Mouse (Mus musculus): Measurements from ENCODE around the gene Pphln1. TPM values are rescaled to one million over a fixed set of nuclear protein-coding genes. Genes with fewer than 3 reads are reported as not detected.

Gene Pphln1
- polyA plus RNA-seq, 1 experiment from 2014 or later: 71.0 TPM

DNA sequence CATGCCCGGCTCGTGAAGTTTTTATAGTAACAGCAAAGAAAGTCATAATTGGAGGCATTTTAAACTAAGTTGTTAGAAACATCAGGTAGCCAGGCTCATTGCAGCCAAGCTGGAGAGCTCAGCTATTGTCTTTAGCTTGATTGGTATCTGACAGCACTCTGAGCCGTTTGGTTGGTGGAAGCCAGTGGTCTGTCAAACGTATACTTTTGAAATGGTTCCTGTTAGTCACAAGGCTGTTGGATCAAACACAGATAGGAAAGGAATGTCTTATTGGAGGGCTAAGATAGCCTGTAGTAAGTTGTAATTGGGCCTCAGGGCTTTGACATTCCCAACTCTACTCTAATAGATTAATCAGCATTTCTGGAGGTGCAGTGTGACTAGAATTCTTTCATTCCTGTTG is 3.3 kb downstream of the Pphln1 start:
- Histone ChIP-seq H3K9ac (no peak overlapping the region), H3K27ac (no peak overlapping the region), H3K9me3 (replicated peaks) (no peaks in the 10 kb centered on the region), H3K27me3 (no peaks in the 10 kb centered on the region), H3K36me3 (no peaks in the 10 kb centered on the region), H3K4me3 (no peak overlapping the region), H3K4me2 (replicated peaks) (no peak overlapping the region), H3K4me1 (peaks cover 24% of the 10 kb centered on the region)
- no peak for ATAC-seq (ENCODE audit: low FRiP score)
- 86% methylated on average over 4 of the region's 4 CpGs for WGBS

DNA sequence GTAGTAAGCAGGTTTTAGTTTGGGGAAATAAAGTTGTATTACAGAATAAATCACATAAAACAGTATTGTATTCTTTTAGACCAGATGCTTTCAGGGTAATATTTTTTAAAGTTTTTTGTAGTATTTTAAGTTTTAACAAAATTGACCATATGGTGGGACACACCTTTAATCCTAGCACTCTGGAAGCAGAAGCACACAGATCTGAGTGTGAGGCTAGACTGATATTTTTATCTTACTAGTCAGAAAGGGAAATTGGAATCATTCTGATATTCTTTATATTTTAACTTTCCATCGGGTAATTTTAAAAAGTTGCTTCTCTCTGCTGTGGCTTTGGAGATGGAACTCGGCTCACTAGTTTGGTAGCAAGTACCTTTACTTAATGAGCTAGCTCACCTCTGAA is 4.6 kb downstream of the Pphln1 start:
- Histone ChIP-seq H3K4me2 (replicated peaks) (no peak overlapping the region), H3K27me3 (no peaks in the 10 kb centered on the region), H3K4me3 (no peak overlapping the region), H3K9me3 (replicated peaks) (no peaks in the 10 kb centered on the region), H3K36me3 (no peaks in the 10 kb centered on the region), H3K9ac (no peak overlapping the region), H3K27ac (no peak overlapping the region), H3K4me1 (peaks cover 14% of the 10 kb centered on the region)
- no peak for ATAC-seq (ENCODE audit: low FRiP score)
- WGBS: 99% methylated on average over 2 of the region's 2 CpGs

DNA sequence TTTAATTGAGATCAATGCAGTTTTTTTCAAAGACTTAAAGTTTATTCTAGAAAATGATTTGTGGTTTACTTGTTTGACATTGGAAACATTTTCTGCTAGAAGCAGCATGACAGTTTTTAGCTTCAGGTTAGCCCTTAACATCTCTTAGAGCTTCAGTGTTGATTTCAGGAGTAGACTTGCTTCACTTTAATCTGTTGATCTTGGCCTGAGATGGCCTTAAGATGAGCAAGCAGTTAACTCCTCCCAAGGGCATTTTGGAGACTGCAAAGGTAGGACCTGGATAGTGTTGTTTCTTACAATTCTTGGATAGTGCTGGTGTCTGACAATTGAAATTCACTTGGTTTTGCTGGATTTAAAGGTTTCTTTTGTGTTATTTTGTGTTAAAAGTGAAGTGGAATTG is 6.7 kb downstream of the Pphln1 start:
- H3K9ac ChIP-seq: no peak overlapping the region
- no peak overlapping the region for H3K4me2 ChIP-seq (replicated peaks)
- H3K36me3 ChIP-seq: no peaks in the 10 kb centered on the region
- no peak overlapping the region for H3K27ac ChIP-seq
- no peak overlapping the region for H3K4me3 ChIP-seq
- peaks cover 5% of the 10 kb centered on the region for H3K4me1 ChIP-seq
- no peak for ATAC-seq (ENCODE audit: low FRiP score)
- H3K27me3 ChIP-seq: no peaks in the 10 kb centered on the region
- H3K9me3 ChIP-seq (replicated peaks): no peaks in the 10 kb centered on the region

DNA sequence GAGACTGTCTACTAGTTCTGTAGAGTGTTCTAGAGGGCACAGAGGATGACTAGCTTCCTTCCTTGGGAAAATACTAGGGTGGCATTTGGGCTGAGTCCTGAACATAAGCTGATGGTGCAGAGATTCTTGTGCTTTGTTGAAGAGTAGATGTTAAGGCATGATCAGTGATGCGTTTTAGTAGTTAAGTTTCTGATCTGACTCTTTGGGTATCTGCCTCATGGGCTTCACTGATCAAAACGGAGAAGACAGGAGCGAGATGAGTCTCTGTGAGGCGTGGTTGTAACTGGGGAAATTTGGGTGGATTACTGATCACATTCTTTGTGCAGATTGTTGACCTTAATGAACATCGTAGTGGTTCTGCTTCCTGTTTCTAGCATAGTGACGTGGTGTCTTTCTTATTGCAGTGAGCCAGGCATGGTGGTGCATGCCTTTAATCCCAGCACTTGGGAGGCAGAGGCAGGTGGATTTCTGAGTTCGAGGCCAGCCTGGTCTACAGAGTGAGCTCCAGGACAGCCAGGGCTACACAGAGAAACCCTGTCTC is 7.4 kb downstream of the Pphln1 start:
- Histone ChIP-seq H3K27ac (no peak overlapping the region), H3K4me1 (peaks cover 2% of the 10 kb centered on the region; the same call in 1 of the 2 replicates), H3K9ac (no peak overlapping the region), H3K9me3 (replicated peaks) (no peaks in the 10 kb centered on the region), H3K4me2 (replicated peaks) (no peak overlapping the region), H3K27me3 (no peaks in the 10 kb centered on the region), H3K4me3 (no peak overlapping the region), H3K36me3 (no peaks in the 10 kb centered on the region)
- WGBS: 90% methylated on average over 7 of the region's 7 CpGs
- ATAC-seq (ENCODE audit: low FRiP score): no peak

DNA sequence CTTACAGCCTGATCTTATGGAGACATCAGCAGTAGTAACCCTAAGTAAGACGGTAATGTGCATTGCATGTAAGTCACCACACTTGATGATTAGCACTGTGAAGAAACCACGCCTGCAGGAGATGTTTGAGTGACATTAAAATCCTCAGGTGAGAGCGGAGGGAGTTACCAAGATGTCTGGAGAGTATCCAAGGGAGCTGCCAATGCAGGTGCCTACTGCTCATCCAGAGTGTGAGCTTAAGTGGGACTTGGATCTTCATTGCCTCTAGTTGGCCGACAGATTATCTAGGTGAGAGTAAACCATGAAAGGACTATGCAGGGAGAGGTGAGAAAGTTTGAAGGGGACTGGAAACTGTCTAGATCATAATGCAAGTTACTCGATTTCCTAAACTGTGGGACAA is 8.3 kb downstream of the Pphln1 start:
- ATAC-seq (ENCODE audit: low FRiP score): no peak
- H3K36me3 ChIP-seq: peaks cover 6% of the 10 kb centered on the region; the same call in 1 of the 2 replicates
- 95% methylated on average over 5 of the region's 5 CpGs for WGBS

DNA sequence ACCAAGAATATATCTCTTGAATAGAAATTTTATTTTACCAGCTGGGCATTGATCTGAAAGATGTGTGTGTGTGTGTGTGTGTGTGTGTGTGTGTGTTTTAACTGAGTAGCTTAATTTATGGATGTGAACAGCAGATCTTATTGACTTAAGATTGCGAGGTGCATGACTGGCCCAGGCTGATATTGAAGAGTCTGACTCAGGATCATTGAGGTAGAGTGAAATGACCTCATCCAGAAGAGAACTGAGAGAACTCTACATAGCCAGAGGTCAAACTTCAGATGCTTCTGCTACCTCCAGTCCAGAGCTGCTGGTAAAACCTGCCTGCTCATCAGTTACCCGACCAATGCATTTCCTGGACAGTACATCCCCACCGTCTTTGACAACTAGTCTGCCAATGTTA is 14.3 kb downstream of the Pphln1 start:
- Histone ChIP-seq H3K27me3 (no peaks in the 10 kb centered on the region), H3K36me3 (peaks cover 20% of the 10 kb centered on the region), H3K27ac (no peak overlapping the region), H3K9ac (no peak overlapping the region), H3K4me2 (replicated peaks) (no peak overlapping the region), H3K9me3 (replicated peaks) (no peaks in the 10 kb centered on the region), H3K4me3 (no peak overlapping the region), H3K4me1 (no peaks in the 10 kb centered on the region)
- no peak for ATAC-seq (ENCODE audit: low FRiP score)
- 87% methylated on average over 3 of the region's 3 CpGs for WGBS

More for the DNA sequence above, 8.3 kb downstream of the Pphln1 start:
- no peak overlapping the region for H3K27ac ChIP-seq
- no peak overlapping the region for H3K4me3 ChIP-seq
- no peaks in the 10 kb centered on the region for H3K9me3 ChIP-seq (replicated peaks)
- H3K27me3 ChIP-seq: no peaks in the 10 kb centered on the region
- no peak overlapping the region for H3K4me2 ChIP-seq (replicated peaks)
- H3K9ac ChIP-seq: no peak overlapping the region
- H3K4me1 ChIP-seq: no peaks in the 10 kb centered on the region

DNA sequence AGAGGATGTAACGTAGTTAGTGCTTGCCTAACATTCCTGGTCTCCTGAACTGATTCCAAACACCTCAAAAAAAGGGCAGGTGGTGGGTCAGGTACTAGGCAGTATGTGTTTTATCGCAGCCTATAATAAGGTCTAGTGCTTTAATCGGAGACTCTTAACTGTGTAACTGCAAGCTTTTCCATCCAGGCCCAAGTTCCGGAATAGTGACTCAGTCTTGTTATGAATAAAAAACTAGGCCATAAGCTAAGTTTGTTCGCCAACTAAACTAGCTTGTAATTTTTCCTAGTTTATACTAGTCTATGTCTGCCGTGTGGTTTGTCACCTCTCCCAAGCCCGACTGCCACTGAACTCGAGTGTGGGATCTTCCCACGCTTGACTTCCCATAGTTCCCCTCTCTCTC is 16.3 kb downstream of the Pphln1 start:
- H3K9me3 ChIP-seq (replicated peaks): no peaks in the 10 kb centered on the region
- no peaks in the 10 kb centered on the region for H3K4me1 ChIP-seq
- ATAC-seq (ENCODE audit: low FRiP score): no peak
- no peak overlapping the region for H3K27ac ChIP-seq
- no peak overlapping the region for H3K4me3 ChIP-seq
- H3K4me2 ChIP-seq (replicated peaks): no peak overlapping the region
- WGBS: 92% methylated on average over 9 of the region's 9 CpGs
- no peaks in the 10 kb centered on the region for H3K27me3 ChIP-seq
- H3K36me3 ChIP-seq: peaks cover 22% of the 10 kb centered on the region
- no peak overlapping the region for H3K9ac ChIP-seq

DNA sequence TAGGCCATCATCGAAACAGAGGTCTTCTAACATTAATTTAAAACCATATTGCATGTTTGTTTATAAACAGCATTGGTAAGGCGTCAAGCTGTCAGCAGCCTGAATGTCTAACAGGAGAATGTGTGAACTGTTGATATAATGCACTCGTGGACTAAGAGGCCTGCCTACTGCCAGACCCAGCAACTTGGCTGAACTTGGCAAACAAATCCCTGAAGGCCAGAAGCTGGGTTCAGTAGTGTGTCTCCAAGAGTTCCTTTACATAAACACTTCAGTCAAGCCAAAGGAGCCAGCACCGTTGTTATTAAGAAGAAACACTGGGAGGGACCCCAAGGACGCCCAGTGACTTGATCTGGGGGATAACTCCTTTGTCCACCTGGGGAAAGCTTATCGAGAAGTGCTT is 18.1 kb downstream of the Pphln1 start:
- H3K9ac ChIP-seq: no peak overlapping the region
- H3K4me1 ChIP-seq: no peaks in the 10 kb centered on the region
- H3K36me3 ChIP-seq: peaks cover 21% of the 10 kb centered on the region
- ATAC-seq (ENCODE audit: low FRiP score): no peak
- no peak overlapping the region for H3K4me2 ChIP-seq (replicated peaks)
- no peak overlapping the region for H3K27ac ChIP-seq
- WGBS: 91% methylated on average over 6 of the region's 6 CpGs
- no peaks in the 10 kb centered on the region for H3K27me3 ChIP-seq
- no peak overlapping the region for H3K4me3 ChIP-seq
- no peaks in the 10 kb centered on the region for H3K9me3 ChIP-seq (replicated peaks)

DNA sequence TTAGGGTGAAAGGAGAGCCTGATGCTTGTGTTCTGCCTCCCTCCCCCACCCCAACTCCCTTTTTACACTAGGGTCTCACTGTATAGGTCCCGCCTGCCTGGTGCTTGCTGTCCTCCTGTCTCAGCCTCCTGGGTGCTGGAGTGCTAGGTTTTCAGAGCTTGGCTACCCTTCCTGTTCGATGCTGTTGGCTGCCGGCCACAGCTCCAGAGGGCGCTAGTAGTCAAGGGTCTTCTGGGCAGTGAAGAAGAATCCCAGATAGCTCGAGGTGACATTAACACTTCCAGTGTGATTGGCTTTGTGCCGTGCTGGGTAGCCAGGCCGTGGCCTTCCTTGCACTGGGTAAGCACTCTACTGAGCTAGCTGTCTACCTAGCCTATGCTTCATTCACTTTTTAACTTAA is 22.4 kb downstream of the Pphln1 start:
- Histone ChIP-seq H3K4me1 (no peaks in the 10 kb centered on the region), H3K9ac (no peak overlapping the region), H3K4me2 (replicated peaks) (no peak overlapping the region), H3K27ac (no peak overlapping the region), H3K36me3 (peaks cover 21% of the 10 kb centered on the region; the same call in 1 of the 2 replicates), H3K9me3 (replicated peaks) (no peaks in the 10 kb centered on the region), H3K27me3 (no peaks in the 10 kb centered on the region), H3K4me3 (no peak overlapping the region)
- ATAC-seq (ENCODE audit: low FRiP score): no peak
- 90% methylated on average over 7 of the region's 7 CpGs for WGBS

DNA sequence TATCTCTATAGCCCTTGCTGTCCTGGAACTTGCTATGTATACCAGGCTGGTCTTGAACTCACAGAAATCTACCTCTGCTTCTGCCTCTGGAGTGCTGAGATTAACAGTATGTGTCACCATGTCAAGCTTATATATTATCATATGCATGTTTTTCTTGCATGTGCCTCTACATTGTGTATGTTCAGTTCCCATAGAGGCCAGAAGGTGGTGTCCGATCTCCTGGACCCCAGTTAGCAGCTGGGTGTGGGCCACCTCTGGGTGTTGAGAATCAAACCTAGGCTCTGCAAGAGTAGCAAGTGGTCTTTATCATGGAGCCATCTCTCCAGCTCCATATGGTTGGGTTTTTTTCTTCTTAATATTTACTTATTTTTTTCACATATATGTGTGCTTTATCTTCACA is 24.4 kb downstream of the Pphln1 start:
- Histone ChIP-seq H3K36me3 (peaks cover 23% of the 10 kb centered on the region; the same call in 1 of the 2 replicates), H3K4me3 (no peak overlapping the region), H3K27me3 (no peaks in the 10 kb centered on the region), H3K9me3 (replicated peaks) (no peaks in the 10 kb centered on the region), H3K4me1 (no peaks in the 10 kb centered on the region), H3K27ac (no peak overlapping the region), H3K9ac (no peak overlapping the region), H3K4me2 (replicated peaks) (no peak overlapping the region)
- ATAC-seq (ENCODE audit: low FRiP score): no peak
- 97% methylated on average over 1 of the region's 1 CpGs for WGBS

DNA sequence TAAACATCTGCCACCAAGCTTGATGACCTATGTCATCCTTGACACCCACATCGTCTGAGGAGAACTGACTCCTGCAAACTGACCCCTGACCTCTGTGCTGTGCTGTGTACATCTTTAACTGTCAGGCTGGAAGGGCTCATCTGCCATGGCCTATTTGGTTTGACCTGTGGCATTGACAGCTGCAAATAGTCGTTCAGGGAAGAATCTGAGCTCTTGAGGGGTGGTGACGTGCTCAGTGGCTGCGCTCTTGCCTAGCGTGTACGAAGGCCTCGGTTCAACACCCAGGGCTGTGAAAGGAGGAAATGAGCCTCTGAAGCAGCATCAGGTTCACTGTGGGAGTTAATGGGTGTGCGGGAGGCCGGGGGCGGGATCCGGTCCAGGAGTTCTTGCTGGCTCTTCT is 35.7 kb downstream of the Pphln1 start:
- no peak for ATAC-seq (ENCODE audit: low FRiP score)
- no peak overlapping the region for H3K9ac ChIP-seq

DNA sequence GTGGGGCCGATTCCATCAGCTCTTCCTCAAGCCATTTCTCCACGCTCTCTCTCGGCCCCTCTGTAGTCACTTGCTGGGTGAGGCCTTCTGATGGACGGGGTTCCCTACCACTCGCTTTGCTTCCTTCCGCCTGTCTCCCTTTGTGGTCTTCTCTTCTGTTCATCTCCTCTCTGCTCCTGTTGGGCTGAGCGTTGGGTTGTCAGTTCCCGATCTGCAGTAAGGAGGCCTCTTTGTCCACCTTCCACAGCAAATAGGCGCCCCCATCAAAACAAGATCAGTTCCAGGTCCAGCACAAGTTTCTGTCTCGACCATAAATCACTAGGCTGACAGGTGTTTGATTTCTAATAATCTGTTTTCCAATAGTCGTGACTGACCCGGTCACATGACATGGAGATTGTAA is 37.8 kb downstream of the Pphln1 start:
- Histone ChIP-seq H3K9ac (no peak overlapping the region), H3K4me3 (no peak overlapping the region), H3K36me3 (no peaks in the 10 kb centered on the region; the same call in 1 of the 2 replicates), H3K4me1 (0 out of 2 replicates have a peak, but pooled peaks cover 3% of the 10 kb centered on the region), H3K27ac (no peak overlapping the region), H3K9me3 (replicated peaks) (no peaks in the 10 kb centered on the region), H3K27me3 (no peaks in the 10 kb centered on the region), H3K4me2 (replicated peaks) (no peak overlapping the region)
- WGBS: 89% methylated on average over 12 of the region's 12 CpGs
- ATAC-seq (ENCODE audit: low FRiP score): no peak

More for the DNA sequence above, 35.7 kb downstream of the Pphln1 start:
- WGBS: 53% methylated on average over 11 of the region's 11 CpGs
- H3K4me2 ChIP-seq (replicated peaks): no peak overlapping the region
- no peak overlapping the region for H3K27ac ChIP-seq
- H3K36me3 ChIP-seq: no peaks in the 10 kb centered on the region; the same call in 1 of the 2 replicates
- H3K27me3 ChIP-seq: no peaks in the 10 kb centered on the region
- no peak overlapping the region for H3K4me3 ChIP-seq
- 0 out of 2 replicates have a peak, but pooled peaks cover 3% of the 10 kb centered on the region for H3K4me1 ChIP-seq
- no peaks in the 10 kb centered on the region for H3K9me3 ChIP-seq (replicated peaks)

DNA sequence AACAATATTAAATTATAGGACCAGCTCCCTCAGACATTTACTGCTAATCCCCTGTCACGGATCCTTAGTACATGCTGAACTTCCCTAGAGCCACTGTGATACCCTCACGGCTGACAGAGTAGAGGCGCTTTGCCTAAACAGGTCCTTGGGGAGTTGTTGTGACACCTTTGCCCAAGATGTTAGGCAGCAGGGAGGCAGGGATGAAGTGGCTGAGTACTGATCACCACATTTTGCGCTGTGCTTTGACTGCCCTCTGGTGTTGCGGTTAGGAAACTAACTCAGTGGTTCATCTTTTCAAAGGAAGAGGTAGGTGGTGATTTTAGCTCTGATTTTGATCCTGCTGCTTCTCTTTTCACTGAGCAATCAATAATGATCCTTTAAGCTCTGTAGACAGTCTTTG is 40.5 kb downstream of the Pphln1 start:
- 0 out of 2 replicates have a peak, but pooled peaks have one; percentile 32 for ATAC-seq (ENCODE audit: low FRiP score)
- Histone ChIP-seq H3K9ac (no peak overlapping the region), H3K4me3 (no peak overlapping the region), H3K4me1 (0 out of 2 replicates have a peak, but pooled peaks cover 3% of the 10 kb centered on the region), H3K27ac (no peak overlapping the region), H3K27me3 (no peaks in the 10 kb centered on the region), H3K36me3 (peaks cover 23% of the 10 kb centered on the region), H3K9me3 (replicated peaks) (no peaks in the 10 kb centered on the region), H3K4me2 (replicated peaks) (no peak overlapping the region)
- 50% methylated on average over 5 of the region's 5 CpGs for WGBS
